18 mouse cellular contexts compared by ENCODE assay signal in the genomic region with DNA sequence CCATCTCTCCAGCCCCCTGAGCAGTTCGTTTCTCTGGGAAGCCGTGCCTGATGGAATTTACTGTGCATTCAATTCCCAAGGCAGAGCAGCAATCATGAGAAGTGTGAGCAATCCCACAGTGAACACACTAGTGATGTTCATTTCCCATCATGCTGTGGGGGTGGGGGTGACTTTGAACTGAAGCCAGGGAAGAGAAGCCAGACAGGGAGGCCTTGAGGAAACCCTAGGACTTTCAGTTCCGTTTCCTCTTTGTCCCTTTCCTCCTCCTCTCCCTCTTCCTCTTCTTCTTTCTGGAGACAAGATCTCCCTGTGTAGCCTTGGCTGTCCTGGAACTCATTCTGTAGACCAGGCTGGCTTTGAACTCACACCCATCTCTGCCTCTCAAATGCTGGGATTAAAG.
"Had no signal": no experiment of that assay in that cellular context is flagged by ENCODE, and none has a peak within 500 bp of the region (broad histone marks: within the 10 kb centered on the region; RNA-seq: fewer than 3 reads in every experiment).

No protein-coding gene starts in this region.

- DNase-seq: kidney, adult 11 months; kidney, adult 9 months; layer of hippocampus, adult 9-11 months; layer of hippocampus, postnatal 36 days; liver, embryonic 13.5 days; lung, adult 2 months; lung, postnatal 10 days; midbrain, embryonic 14.5 days; retina, postnatal 1 day; right cerebral cortex, postnatal 4 days; spleen, adult 18-20 months; thymus, adult 2 months; thymus, postnatal 25 days had no signal

- H3K4me1 ChIP-seq: liver, embryonic 13.5 days had no signal

- H3K4me2 ChIP-seq: limb, embryonic 15.5 days; liver, embryonic 13.5 days; neural tube, embryonic 13.5 days; stomach, embryonic 15.5 days had no signal

- H3K27ac ChIP-seq: kidney, postnatal 0 days; limb, embryonic 15.5 days; liver, embryonic 13.5 days; midbrain, embryonic 10.5 days; stomach, embryonic 15.5 days had no signal

- H3K27me3 ChIP-seq: limb, embryonic 15.5 days; neural tube, embryonic 13.5 days; stomach, embryonic 15.5 days had no signal

- H3K36me3 ChIP-seq: limb, embryonic 15.5 days; liver, embryonic 13.5 days; midbrain, embryonic 10.5 days; neural tube, embryonic 13.5 days; stomach, embryonic 15.5 days had no signal

- H3K9ac ChIP-seq: limb, embryonic 15.5 days; liver, embryonic 13.5 days; neural tube, embryonic 13.5 days; stomach, embryonic 15.5 days had no signal

- H3K9me3 ChIP-seq: limb, embryonic 15.5 days; liver, embryonic 13.5 days; midbrain, embryonic 10.5 days; neural tube, embryonic 13.5 days; stomach, embryonic 15.5 days had no signal

- H3K4me3 ChIP-seq: limb, embryonic 15.5 days; liver, embryonic 13.5 days; midbrain, embryonic 10.5 days; neural tube, embryonic 13.5 days; stomach, embryonic 15.5 days had no signal
